9 mouse cellular contexts compared by ENCODE assay signal in genomic region chr11:70023481-70024150, GRCm38 (mm10). TPM values are rescaled to one million over a fixed set of nuclear protein-coding genes. Genes with fewer than 3 reads are reported as not detected.
A peak's percentile ranks its signal among the peaks of the same experiment; 100 is the strongest.
DNase-seq lines count a peak whose midpoint lies in the region; ATAC-seq and TF ChIP-seq lines count a peak whose summit lies in the region.
"Had no signal": no experiment of that assay in that cellular context is flagged by ENCODE, and none has a peak within 500 bp of the region (broad histone marks: within the 10 kb centered on the region; RNA-seq: fewer than 3 reads in every experiment).

No protein-coding gene starts in this region.

- intact Hi-C loops in gastrocnemius, adult 2 months (cut with DNase I): no loop called here
- intact Hi-C loops in gastrocnemius, postnatal 14 days (cut with DNase I; ENCODE audit: low total_unique reads): no loop called here

- H3K4me3 ChIP-seq in gastrocnemius, adult 2 months: peak overlapping the region; percentile 62
- H3K4me3 ChIP-seq in limb, embryonic 11.5 days (ENCODE audit: low read depth, low read length): peak overlapping the region; percentile 32
- peak overlapping the region; percentile 32 for H3K4me3 ChIP-seq in neural tube, embryonic 14.5 days (ENCODE audit: low read depth, low read length)
- H3K4me3 ChIP-seq: myocyte had no signal

- ATAC-seq in limb, embryonic 11.5 days (ENCODE audit: insufficient number of reproducible peaks, low FRiP score, low TSS enrichment, low read depth): no peak
- no peak for ATAC-seq in neural tube, embryonic 14.5 days (ENCODE audit: low read depth)

- peak overlapping the region; percentile 13 for H3K9ac ChIP-seq in limb, embryonic 11.5 days (ENCODE audit: low read length)
- H3K9ac ChIP-seq in neural tube, embryonic 14.5 days (replicated peaks; ENCODE audit: low read depth, low read length): peak overlapping the region; percentile 42

- no peak for TF ChIP-seq CTCF in gastrocnemius, adult 2 months (IDR thresholded peaks at IDR 0.05)

- peaks cover 62% of the 10 kb centered on the region for H3K4me1 ChIP-seq in limb, embryonic 11.5 days (ENCODE audit: control insufficient read depth, insufficient read depth, low read length)
- H3K4me1 ChIP-seq in neural tube, embryonic 14.5 days (ENCODE audit: control insufficient read depth, insufficient read depth, low read length): peaks cover 67% of the 10 kb centered on the region

- no peaks in the 10 kb centered on the region for H3K27me3 ChIP-seq in limb, embryonic 11.5 days (ENCODE audit: control insufficient read depth, insufficient read depth, low read length)
- H3K27me3 ChIP-seq in neural tube, embryonic 14.5 days (ENCODE audit: control insufficient read depth, insufficient read depth, low read length): no peaks in the 10 kb centered on the region

- peak; percentile 49 for DNase-seq in gastrocnemius, adult 2 months
- DNase-seq in gastrocnemius, postnatal 14 days: no peak
- peak; percentile 52 for DNase-seq in thymus, postnatal 14 days
- DNase-seq in thymus, postnatal 0 days (ENCODE audit: low spot score): no peak
- peak; percentile 70 for DNase-seq in limb, embryonic 11.5 days (ENCODE audit: low spot score)
- DNase-seq in gastrocnemius, postnatal 10 days: no peak
- DNase-seq in gastrocnemius, adult 18-20 months (ENCODE audit: low spot score): no peak

- H3K36me3 ChIP-seq in limb, embryonic 11.5 days (ENCODE audit: control insufficient read depth, insufficient read depth, low read length): no peaks in the 10 kb centered on the region
- H3K36me3 ChIP-seq in neural tube, embryonic 14.5 days (ENCODE audit: control insufficient read depth, insufficient read depth, low read length): no peaks in the 10 kb centered on the region

- WGBS in limb, embryonic 11.5 days: 8% methylated on average over 19 of the region's 29 CpGs
- WGBS in neural tube, embryonic 14.5 days: 8% methylated on average over 20 of the region's 29 CpGs

- peak overlapping the region; percentile 55 for H3K4me2 ChIP-seq in limb, embryonic 11.5 days (ENCODE audit: low read depth, severe bottlenecking)
- peak overlapping the region; percentile 72 for H3K4me2 ChIP-seq in neural tube, embryonic 14.5 days (ENCODE audit: low read depth, low read length)

- peak overlapping the region; percentile 10; the same call in 1 of the 2 replicates for H3K27ac ChIP-seq in gastrocnemius, adult 2 months
- no peak overlapping the region for H3K27ac ChIP-seq in limb, embryonic 11.5 days (replicated peaks; ENCODE audit: low read depth, low read length)
- peak overlapping the region; percentile 74 for H3K27ac ChIP-seq in neural tube, embryonic 14.5 days (ENCODE audit: low read depth, low read length)

- no peaks in the 10 kb centered on the region for H3K9me3 ChIP-seq in limb, embryonic 11.5 days (ENCODE audit: control insufficient read depth, low read length)
- H3K9me3 ChIP-seq in neural tube, embryonic 14.5 days (ENCODE audit: control insufficient read depth, low read length): no peaks in the 10 kb centered on the region

RNA-seq across cellular contexts. Expression of gene Dlg4, which starts 6.9 kb away (rescaled TPM):
- total RNA-seq in gastrocnemius, adult 2 months (2021): 1 to 10 TPM; 3.2 to 5.2 TPM
- 1 to 10 TPM; 8.7 to 9.2 TPM for total RNA-seq in gastrocnemius, postnatal 14 days (2021)
- polyA plus RNA-seq in thymus, postnatal 0 days (2015; fragmentation: Nextera tagmentation; extraction: Ambion mirVana): 3.8 and 6.6 TPM in 2 replicates
- 10.0 and 10.8 TPM in 2 replicates for polyA plus RNA-seq in limb, embryonic 11.5 days (2014; fragmentation: Nextera tagmentation; extraction: Ambion mirVana)
- 24.9 and 31.6 TPM in 2 replicates for polyA plus RNA-seq in neural tube, embryonic 14.5 days (2014; fragmentation: Nextera tagmentation; extraction: Ambion mirVana)
- 10 to 100 TPM; 16.5 to 28.7 TPM for total RNA-seq in gastrocnemius, postnatal 10 days (2021)
- 1 to 10 TPM; 3.4 to 5.3 TPM for total RNA-seq in gastrocnemius, adult 18-20 months (2021)

RNA-seq across cellular contexts. Expression of gene Acadvl, which starts 8.4 kb away (rescaled TPM):
- 100 to 1,000 TPM; 266 to 502 TPM for total RNA-seq in gastrocnemius, adult 2 months (2021)
- 100 to 1,000 TPM; 266 to 408 TPM for total RNA-seq in gastrocnemius, postnatal 14 days (2021)
- 105 and 107 TPM in 2 replicates for polyA plus RNA-seq in thymus, postnatal 0 days (2015; fragmentation: Nextera tagmentation; extraction: Ambion mirVana)
- 52.9 and 53.5 TPM in 2 replicates for polyA plus RNA-seq in limb, embryonic 11.5 days (2014; fragmentation: Nextera tagmentation; extraction: Ambion mirVana)
- polyA plus RNA-seq in neural tube, embryonic 14.5 days (2014; fragmentation: Nextera tagmentation; extraction: Ambion mirVana): 49.5 and 57.2 TPM in 2 replicates
- total RNA-seq in gastrocnemius, postnatal 10 days (2021): 100 to 1,000 TPM; 217 to 254 TPM
- 100 to 1,000 TPM; 319 to 378 TPM for total RNA-seq in gastrocnemius, adult 18-20 months (2021)

RNA-seq across cellular contexts. Expression of gene Dvl2, which starts 23.2 kb away (rescaled TPM):
- total RNA-seq in gastrocnemius, adult 2 months (2021): 1 to 10 TPM; 3.6 to 5.0 TPM
- 1 to 10 TPM; 5.1 to 7.8 TPM for total RNA-seq in gastrocnemius, postnatal 14 days (2021)
- 20.6 and 21.0 TPM in 2 replicates for polyA plus RNA-seq in thymus, postnatal 0 days (2015; fragmentation: Nextera tagmentation; extraction: Ambion mirVana)
- polyA plus RNA-seq in limb, embryonic 11.5 days (2014; fragmentation: Nextera tagmentation; extraction: Ambion mirVana): 47.3 and 52.0 TPM in 2 replicates
- 19.0 and 19.2 TPM in 2 replicates for polyA plus RNA-seq in neural tube, embryonic 14.5 days (2014; fragmentation: Nextera tagmentation; extraction: Ambion mirVana)
- total RNA-seq in gastrocnemius, postnatal 10 days (2021): 10 to 100 TPM in 1 of 2 experiments, 1 to 10 TPM in 1; 8.2 to 14.7 TPM
- 1 to 10 TPM; 3.5 to 4.3 TPM for total RNA-seq in gastrocnemius, adult 18-20 months (2021)

RNA-seq across cellular contexts. Expression of gene Phf23, which starts 28.0 kb away (rescaled TPM):
- 10 to 100 TPM; 19.2 to 21.8 TPM for total RNA-seq in gastrocnemius, adult 2 months (2021)
- total RNA-seq in gastrocnemius, postnatal 14 days (2021): 10 to 100 TPM; 20.4 to 20.7 TPM
- 52.2 and 61.3 TPM in 2 replicates for polyA plus RNA-seq in thymus, postnatal 0 days (2015; fragmentation: Nextera tagmentation; extraction: Ambion mirVana)
- polyA plus RNA-seq in limb, embryonic 11.5 days (2014; fragmentation: Nextera tagmentation; extraction: Ambion mirVana): 56.1 and 64.9 TPM in 2 replicates
- 28.8 and 37.8 TPM in 2 replicates for polyA plus RNA-seq in neural tube, embryonic 14.5 days (2014; fragmentation: Nextera tagmentation; extraction: Ambion mirVana)
- total RNA-seq in gastrocnemius, postnatal 10 days (2021): 10 to 100 TPM; 22.2 to 28.9 TPM
- total RNA-seq in gastrocnemius, adult 18-20 months (2021): 10 to 100 TPM; 18.0 to 19.2 TPM

RNA-seq across cellular contexts. Expression of gene Asgr1, which starts 30.3 kb away (rescaled TPM):
- total RNA-seq in gastrocnemius, adult 2 months (2021): not detected
- not detected for total RNA-seq in gastrocnemius, postnatal 14 days (2021)
- polyA plus RNA-seq in thymus, postnatal 0 days (2015; fragmentation: Nextera tagmentation; extraction: Ambion mirVana): 0.31 and 0.49 TPM in 2 replicates
- polyA plus RNA-seq in limb, embryonic 11.5 days (2014; fragmentation: Nextera tagmentation; extraction: Ambion mirVana): 1.0 and 1.6 TPM in 2 replicates
- 3.7 TPM in 1 of 2 replicates, not detected in the other for polyA plus RNA-seq in neural tube, embryonic 14.5 days (2014; fragmentation: Nextera tagmentation; extraction: Ambion mirVana)
- under 1 TPM in 1 of 2 experiments, not detected in 1; 0.29 TPM for total RNA-seq in gastrocnemius, postnatal 10 days (2021)
- not detected for total RNA-seq in gastrocnemius, adult 18-20 months (2021)

Comparison
In these comparisons a context has a peak if more than half of its experiments do, and no peak if none do; other contexts are left out.
1. DNase-seq: peak in gastrocnemius, adult 2 months (single experiment), thymus, postnatal 14 days (single experiment) and limb, embryonic 11.5 days (single experiment); none in gastrocnemius, postnatal 14 days (single experiment), thymus, postnatal 0 days (single experiment), gastrocnemius, postnatal 10 days (single experiment) and gastrocnemius, adult 18-20 months (single experiment).
2. Peak in every context shown above with its lines, with median percentiles within 50 percentile points of each other: H3K4me3 ChIP-seq.